Mouse (Mus musculus): ENCODE results near the gene Casp8.

DNA sequence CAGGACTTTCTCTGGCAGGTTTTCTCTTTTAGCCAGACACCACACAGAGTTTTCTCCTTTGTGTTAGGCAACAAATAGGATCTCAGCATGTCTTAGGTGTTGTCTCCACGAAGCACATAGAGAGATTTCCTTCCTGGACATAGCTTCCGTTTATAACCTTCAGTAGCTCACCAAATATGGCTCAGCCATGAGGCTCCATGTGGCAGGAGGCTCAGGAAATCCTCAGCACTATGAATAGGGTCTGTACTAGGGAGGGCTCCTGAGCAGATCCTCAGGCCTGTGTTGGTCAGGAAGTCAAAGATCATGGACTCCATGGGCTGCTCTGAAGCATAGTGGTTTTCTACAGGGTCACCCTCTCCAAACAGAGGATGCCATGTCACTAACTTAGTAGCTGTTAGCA lies 37.0 kb downstream of the Casp8 start:
- TF ChIP-seq CTCF (IDR thresholded peaks at IDR 0.05) (no peak), EP300 (IDR thresholded peaks at IDR 0.05) (no peak)

Measured in lung, postnatal 0 days (tissue).